Mouse (Mus musculus) CH12.LX (cell line): ENCODE data around the gene Tmprss3. TPM values are rescaled to one million over a fixed set of nuclear protein-coding genes. Genes with fewer than 3 reads are reported as not detected.
A peak's percentile ranks its signal among the peaks of the same experiment; 100 is the strongest.

Experiments
- DNase-seq: peaks from one replicate; pipeline ENCODE4 v3.0.0-alpha.2; 2013; ENCODE audit errors: extremely low read depth
- H3K27ac ChIP-seq: 2 replicates; pipeline ENCODE4 v1.5.1; 2012; ENCODE audit warnings: low read depth, mild to moderate bottlenecking, control low read depth, moderate library complexity; ENCODE audit not compliant: insufficient read depth
- H3K27me3 ChIP-seq: replicated peaks from 2 replicates; pipeline ENCODE3; 2012; ENCODE audit warnings: inconsistent platforms
- H3K36me3 ChIP-seq, 2 experiments: replicated peaks in 1 of 2; 2 replicates each; pipeline versions ENCODE3 to v1.6.1; 2012; ENCODE audit warnings: inconsistent platforms in 1 of 2, low read length in 1 of 2, mild to moderate bottlenecking in 1 of 2, mixed read lengths in 1 of 2, moderate library complexity in 1 of 2; ENCODE audit not compliant: control insufficient read depth in 1 of 2, insufficient read depth in 1 of 2
- H3K4me1 ChIP-seq, 2 experiments: 2 replicates each; pipeline ENCODE4 v1.6.1; 2012; ENCODE audit warnings: inconsistent platforms in 1 of 2, moderate library complexity in 1 of 2; ENCODE audit not compliant: insufficient read depth in 2 of 2, control insufficient read depth in 1 of 2
- H3K4me2 ChIP-seq: 2 replicates; pipeline ENCODE4 v1.6.1; 2012; ENCODE audit warnings: low read depth, mild to moderate bottlenecking, control low read depth; ENCODE audit not compliant: poor library complexity, insufficient read depth, severe bottlenecking
- H3K4me3 ChIP-seq, 3 experiments: fragments of 150-350 bp in 1 of 3; sonication (generic) in 1 of 3; replicated peaks in 1 of 3; 2 replicates each; pipeline versions ENCODE3 to v1.5.1; 2011 to 2012; ENCODE audit warnings: low read depth in 2 of 3, low read length in 2 of 3, mild to moderate bottlenecking in 2 of 3, moderate library complexity in 2 of 3, control low read depth in 1 of 3, improper control_type of control experiment in 1 of 3, inconsistent platforms in 1 of 3, mixed read lengths in 1 of 3; ENCODE audit not compliant: poor library complexity in 1 of 3
- H3K79me2 ChIP-seq: replicated peaks from 2 replicates; pipeline ENCODE4 v1.6.1; 2012; ENCODE audit warnings: mild to moderate bottlenecking, moderate library complexity; ENCODE audit not compliant: control insufficient read depth, poor library complexity, insufficient read depth, severe bottlenecking; ENCODE audit errors: extremely low read depth
- H3K9ac ChIP-seq: 2 replicates; pipeline ENCODE4 v1.6.1; 2012; ENCODE audit warnings: low read depth, mild to moderate bottlenecking, control low read depth, moderate library complexity; ENCODE audit not compliant: insufficient read depth
- H3K9me3 ChIP-seq: replicated peaks from 2 replicates; pipeline ENCODE3; 2012; ENCODE audit warnings: low read length, inconsistent platforms, mixed read lengths
- BHLHE40 ChIP-seq: IDR thresholded peaks from 2 replicates; pipeline ENCODE4 v1.6.1; 2011; ENCODE audit warnings: mild to moderate bottlenecking, low read depth, low read length, improper control_type of control experiment
- CHD2 ChIP-seq: IDR thresholded peaks from 2 replicates; pipeline ENCODE4 v1.6.1; 2011; ENCODE audit warnings: low read length, improper control_type of control experiment
- CTCF ChIP-seq, 2 experiments: IDR thresholded peaks in 1 of 2; conservative IDR thresholded peaks in 1 of 2; 2 replicates each; pipeline ENCODE4 v1.5.1; 2011 to 2012; ENCODE audit warnings: low read depth in 2 of 2, low read length in 2 of 2, improper control_type of control experiment in 1 of 2, inconsistent platforms in 1 of 2, mild to moderate bottlenecking in 1 of 2, moderate library complexity in 1 of 2
- EP300 ChIP-seq: IDR thresholded peaks from 2 replicates; pipeline ENCODE4 v1.6.1; 2011; ENCODE audit warnings: low read length, improper control_type of control experiment
- ETS1 ChIP-seq: conservative IDR thresholded peaks from 2 replicates; pipeline ENCODE4 v1.6.1; 2012; ENCODE audit warnings: low read depth, mild to moderate bottlenecking, inconsistent platforms, low read length, improper control_type of control experiment, moderate library complexity
- IRF4 ChIP-seq: IDR thresholded peaks from 2 replicates; pipeline ENCODE4 v1.6.1; 2014; ENCODE audit warnings: low read depth, mild to moderate bottlenecking, inconsistent platforms, low read length, improper control_type of control experiment
- JUN ChIP-seq: IDR thresholded peaks from 2 replicates; pipeline ENCODE4 v1.6.1; 2011; ENCODE audit warnings: low read depth, mild to moderate bottlenecking, low read length, improper control_type of control experiment, moderate library complexity; ENCODE audit not compliant: insufficient read depth
- JUND ChIP-seq: conservative IDR thresholded peaks from 2 replicates; pipeline ENCODE4 v1.6.1; 2011; ENCODE audit warnings: low read depth, low read length, improper control_type of control experiment
- MAFK ChIP-seq: IDR thresholded peaks from 2 replicates; pipeline ENCODE4 v1.6.1; 2011; ENCODE audit warnings: low read length, improper control_type of control experiment; ENCODE audit not compliant: insufficient replicate concordance
- MAZ ChIP-seq: IDR thresholded peaks from 2 replicates; pipeline ENCODE4 v1.6.1; 2012; ENCODE audit warnings: low read depth, mild to moderate bottlenecking, inconsistent platforms, low read length, improper control_type of control experiment, moderate library complexity
- MEF2A ChIP-seq: IDR thresholded peaks from 2 replicates; pipeline ENCODE4 v1.6.1; 2014; ENCODE audit warnings: low read depth, mild to moderate bottlenecking, inconsistent platforms, low read length, improper control_type of control experiment, borderline replicate concordance
- MXI1 ChIP-seq: IDR thresholded peaks from 2 replicates; pipeline ENCODE4 v1.6.1; 2011; ENCODE audit warnings: mild to moderate bottlenecking, low read depth, low read length, improper control_type of control experiment
- MYC ChIP-seq: IDR thresholded peaks from 2 replicates; pipeline ENCODE4 v1.6.1; 2011; ENCODE audit warnings: low read depth, mild to moderate bottlenecking, improper control_type of control experiment, low read length
- NELFE ChIP-seq: IDR thresholded peaks from 2 replicates; pipeline ENCODE4 v1.6.1; 2011; ENCODE audit warnings: low read depth, low read length, improper control_type of control experiment
- PAX5 ChIP-seq: IDR thresholded peaks from 2 replicates; pipeline ENCODE4 v1.6.1; 2012; ENCODE audit warnings: low read length, inconsistent platforms, mixed read lengths
- RAD21 ChIP-seq: IDR thresholded peaks from 2 replicates; pipeline ENCODE4 v1.6.1; 2011; ENCODE audit warnings: low read depth, mild to moderate bottlenecking, low read length, improper control_type of control experiment, moderate library complexity
- RCOR1 ChIP-seq: conservative IDR thresholded peaks from 2 replicates; pipeline ENCODE4 v1.6.1; 2012; ENCODE audit warnings: low read depth, mild to moderate bottlenecking, inconsistent platforms, low read length, improper control_type of control experiment
- SIN3A ChIP-seq: IDR thresholded peaks from 2 replicates; pipeline ENCODE4 v1.6.1; 2012; ENCODE audit warnings: low read length, improper control_type of control experiment, inconsistent platforms
- SMC3 ChIP-seq: IDR thresholded peaks from 2 replicates; pipeline ENCODE4 v1.6.1; 2011; ENCODE audit warnings: low read depth, low read length, improper control_type of control experiment
- TBP ChIP-seq: conservative IDR thresholded peaks from 2 replicates; pipeline ENCODE4 v1.6.1; 2011; ENCODE audit warnings: low read depth, low read length, improper control_type of control experiment
- TCF12 ChIP-seq: IDR thresholded peaks from 2 replicates; pipeline ENCODE4 v1.6.1; 2014; ENCODE audit warnings: low read depth, mild to moderate bottlenecking, inconsistent platforms, low read length, improper control_type of control experiment
- ZNF384 ChIP-seq: IDR thresholded peaks from 2 replicates; pipeline ENCODE4 v1.6.1; 2012; ENCODE audit warnings: low read depth, low read length, improper control_type of control experiment, inconsistent platforms
- dilution Hi-C: fragments of 300-500 bp; cut with MboI; formaldehyde crosslinking; loops from 2 replicates; pipeline ENCODE4 v1.14.3; 2020; ENCODE audit warnings: low sequenced_read_pairs; ENCODE audit not compliant: extremely low pct_unique_long_range_greater_than_20kb, extremely low pct_ligation_motif_present
- in situ Hi-C: fragments of 300-500 bp; cut with MboI; formaldehyde crosslinking; loops from 3 replicates; pipeline ENCODE4 v1.14.3; 2019; ENCODE audit warnings: low sequenced_read_pairs, low pct_ligation_motif_present, low pct_unique_long_range_greater_than_20kb, mixed read lengths
- polyA plus RNA-seq: library from polyadenylated mRNA; unstranded; fragments of >175 nt; gene quantifications from 2 replicates; pipeline ENCODE4 v1.2.1, GENCODE M21; 2012; ENCODE audit warnings: low read depth; ENCODE audit not compliant: insufficient read length
- total RNA-seq, 2 experiments: library from RNA; depleted of rRNA; stranded (reverse); fragments of 300-350 nt in 1 of 2; fragments of >200 nt in 1 of 2; gene quantifications; 2 replicates each; pipeline ENCODE4 v1.2.3; 2012 to 2014

Tmprss3 gene
- total and polyA plus RNA-seq, 3 experiments = not detected

GRCm38 (mm10) chr17:31169796-31170195, 29.0 kb downstream of the Tmprss3 start:
- H3K36me3 ChIP-seq = no peaks in the 10 kb centered on the region
- peaks cover 4% of the 10 kb centered on the region for H3K9me3 ChIP-seq
- DNase-seq = no peak
- H3K4me1 ChIP-seq = peaks cover 10 to 29% of the 10 kb centered on the region in 2 experiments
- no peak for TF ChIP-seq NELFE
- TF ChIP-seq EP300 = no peak
- TF ChIP-seq MAZ = no peak
- TF ChIP-seq MYC = no peak
- no peak for TF ChIP-seq ZNF384
- no peak for TF ChIP-seq TBP
- no peak for TF ChIP-seq CHD2
- no peak for TF ChIP-seq MAFK
- no peak for TF ChIP-seq RAD21
- TF ChIP-seq, all 38 proteins: peak for 0
- Histone ChIP-seq H3K9ac (no peak overlapping the region), H3K4me3 (no peak overlapping the region), H3K4me2 (no peak overlapping the region), H3K27me3 (peaks cover 20% of the 10 kb centered on the region), H3K79me2 (no peaks in the 10 kb centered on the region), H3K27ac (no peak overlapping the region)
- dilution Hi-C loops = no loop called here
- in situ Hi-C loops = no loop called here

- in situ Hi-C loops (no loop called here), dilution Hi-C loops (no loop called here)
- peaks cover 37 to 62% of the 10 kb centered on the region in 2 experiments for H3K4me1 ChIP-seq
- TF ChIP-seq ETS1 (peak; percentile 97), MAZ (0 out of 2 replicates have a peak, but pooled peaks have one; percentile 36), MYC (peak; percentile 17; the same call in 1 of the 2 replicates), IRF4 (peak; percentile 99), CTCF (conservative IDR thresholded peaks at IDR 0.05 in 1 of 2, IDR thresholded peaks at IDR 0.05 in 1 of 2; ENCODE audit: low read depth in 2 of 2, low read length in 2 of 2) (no peak), MXI1 (no peak), BHLHE40 (peak; percentile 81), TCF12 (peak; percentile 68; the same call in 1 of the 2 replicates), SMC3 (no peak), JUN (peak; percentile 77), SIN3A (peak; percentile 56), MEF2A (peak; percentile 75; the same call in 1 of the 2 replicates), RCOR1 (0 out of 2 replicates have a peak, but pooled peaks have one; percentile 33), EP300 (peak; percentile 92), MAFK (0 out of 2 replicates have a peak, but pooled peaks have one; percentile 33), JUND (peak; percentile 88), PAX5 (no peak)
- H3K4me2 ChIP-seq = peak within 1 kb of the TSS; percentile 37; the same call in 1 of the 2 replicates
- H3K36me3 ChIP-seq = no peaks in the 10 kb centered on the region
- no peak within 1 kb of the TSS for H3K9ac ChIP-seq
- no peak within 1 kb of the TSS for H3K27ac ChIP-seq
- H3K27me3 ChIP-seq = peaks cover 24% of the 10 kb centered on the region
- H3K79me2 ChIP-seq = no peaks in the 10 kb centered on the region
- no peaks in the 10 kb centered on the region for H3K9me3 ChIP-seq
- no peak within 1 kb of the TSS for H3K4me3 ChIP-seq
- DNase-seq = peak; percentile 80
Observed at GRCm38 (mm10) chr17:31165127-31165526, 33.6 kb downstream of the Tmprss3 start, which contains the start of gene Tff1. Gene Tff1 (minus strand): TSS chr17:31165277.
